Mouse (Mus musculus) G1E (cell line): ENCODE results near the gene Mgrn1.

Experiments
- CTCF ChIP-seq: IDR thresholded peaks from 2 replicates; pipeline ENCODE4 v1.5.1; 2012; ENCODE audit warnings: low read depth, low read length, inconsistent platforms, mixed read lengths
- GATA2 ChIP-seq: IDR thresholded peaks from 2 replicates; pipeline ENCODE4 v1.6.1; 2012; ENCODE audit warnings: low read depth, low read length, inconsistent platforms, borderline replicate concordance
- POLR2AphosphoS5 ChIP-seq: IDR thresholded peaks from 2 replicates; pipeline ENCODE4 v1.6.1; 2012; ENCODE audit warnings: low read depth, low read length, inconsistent platforms; ENCODE audit not compliant: insufficient replicate concordance
- TAL1 ChIP-seq: conservative IDR thresholded peaks from 2 replicates; pipeline ENCODE4 v1.6.1; 2012; ENCODE audit warnings: low read depth, low read length, inconsistent platforms, mixed read lengths

GRCm38 (mm10) chr16:4875198-4876032, 10.6 kb upstream of the Mgrn1 start:
- TF ChIP-seq CTCF (no peak), TAL1 (no peak), POLR2AphosphoS5 (no peak), GATA2 (no peak)
